Mouse (Mus musculus) gastrocnemius, postnatal 10 days (tissue): ENCODE data around the gene Pml. TPM values are rescaled to one million over a fixed set of nuclear protein-coding genes. Genes with fewer than 3 reads are reported as not detected.
A peak's percentile ranks its signal among the peaks of the same experiment; 100 is the strongest.
"Not testable (repeated sequence)": the region's sequence is repeated elsewhere in the genome, so short reads cannot be mapped to it uniquely, and the experiment has no call there.

Experiments used
- DNase-seq: peaks from one replicate; pipeline ENCODE4 v3.0.0; 2021; ENCODE audit warnings: mixed read lengths
- total RNA-seq, 2 experiments: library from RNA; stranded (reverse); gene quantifications; 2 replicates each; pipeline ENCODE4 v1.2.3; 2021

Pml gene
- total RNA-seq, 2 experiments from 2014 or later = 7.3 to 12.6 TPM

GRCm38 (mm10) chr9:58272068-58272541 lies 22.5 kb upstream of the Pml start:
- no peak for DNase-seq

GRCm38 (mm10) chr9:58271551-58271950 lies 22.0 kb upstream of the Pml start:
- not testable (repeated sequence) for DNase-seq

- DNase-seq = no peak
Measured at GRCm38 (mm10) chr9:58271109-58271508, 21.5 kb upstream of the Pml start.

GRCm38 (mm10) chr9:58270081-58270480 lies 20.5 kb upstream of the Pml start:
- no peak for DNase-seq

GRCm38 (mm10) chr9:58268384-58269313 lies 19.1 kb upstream of the Pml start:
- peak; percentile 51 for DNase-seq

GRCm38 (mm10) chr9:58267046-58267445 lies 17.5 kb upstream of the Pml start:
- DNase-seq = no peak

- no peak for DNase-seq
Measured at GRCm38 (mm10) chr9:58266571-58267011, 17.0 kb upstream of the Pml start.

- DNase-seq = no peak
Measured at GRCm38 (mm10) chr9:58265368-58265767, 15.8 kb upstream of the Pml start.

- no peak for DNase-seq
Measured at GRCm38 (mm10) chr9:58262507-58262906, 12.9 kb upstream of the Pml start.

GRCm38 (mm10) chr9:58255704-58256685 lies 6.4 kb upstream of the Pml start:
- no peak for DNase-seq

- DNase-seq = no peak
Measured at GRCm38 (mm10) chr9:58255105-58255504, 5.5 kb upstream of the Pml start.

- DNase-seq = not testable (repeated sequence)
Measured at GRCm38 (mm10) chr9:58253805-58254122, 4.2 kb upstream of the Pml start.

- DNase-seq = peak; percentile 92
Measured at GRCm38 (mm10) chr9:58253033-58253804, 3.6 kb upstream of the Pml start, which contains the start of gene Stoml1. Gene Stoml1, plus strand, starts transcription at chr9:58253164.

GRCm38 (mm10) chr9:58250730-58251129 lies 1.1 kb upstream of the Pml start:
- not testable (repeated sequence) for DNase-seq

- DNase-seq = no peak
Measured at GRCm38 (mm10) chr9:58250322-58250721, 736 bp upstream of the Pml start.

GRCm38 (mm10) chr9:58248746-58249413 lies 706 bp downstream of the Pml start:
- DNase-seq = no peak

- peak; percentile 83 for DNase-seq
Measured at GRCm38 (mm10) chr9:58247064-58247759, 2.4 kb downstream of the Pml start.

GRCm38 (mm10) chr9:58246083-58246591 lies 3.4 kb downstream of the Pml start:
- DNase-seq = no peak

GRCm38 (mm10) chr9:58243696-58244095 lies 5.9 kb downstream of the Pml start:
- DNase-seq = no peak

- DNase-seq = no peak
Measured at GRCm38 (mm10) chr9:58242696-58243095, 6.9 kb downstream of the Pml start.
